Mouse (Mus musculus): ENCODE data around the gene Gdap2. TPM values are rescaled to one million over a fixed set of nuclear protein-coding genes. Genes with fewer than 3 reads are reported as not detected.

The Gdap2 gene
- polyA plus RNA-seq, 1 experiment: 8.8 TPM

DNA sequence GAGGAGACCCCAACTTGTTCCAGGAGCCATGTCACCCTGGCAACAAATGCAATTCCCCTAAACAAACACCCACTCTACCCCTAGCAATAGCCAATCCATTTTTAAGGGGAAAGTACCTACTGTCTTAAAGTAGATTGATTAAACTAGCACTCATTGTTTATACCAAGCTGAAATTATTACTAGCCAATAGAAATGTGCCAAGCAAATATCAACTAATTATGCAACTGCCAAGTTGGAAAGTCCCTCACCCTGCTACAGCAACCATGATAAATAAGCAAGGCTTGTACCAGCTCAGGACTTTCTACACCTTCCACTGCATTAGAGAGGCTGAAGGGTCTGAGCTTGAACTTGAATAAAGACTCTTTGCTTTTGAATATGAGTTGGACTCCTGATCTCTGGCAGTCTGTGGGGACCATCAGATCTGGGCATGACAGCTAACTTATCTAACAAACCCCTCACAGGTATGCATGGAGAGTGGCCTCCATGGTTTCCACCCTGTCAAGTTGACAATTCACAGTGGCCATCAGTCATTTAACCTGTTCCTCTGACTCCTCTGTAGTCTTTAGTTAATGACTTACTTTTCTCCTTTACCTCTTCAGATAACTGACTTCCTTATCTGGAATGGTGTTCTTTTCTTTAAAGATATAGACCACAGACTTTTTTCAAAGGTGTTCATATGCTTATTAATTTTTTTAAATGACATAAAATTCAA lies 74.7 kb downstream of the Gdap2 start:
- Histone ChIP-seq H3K4me3 (no peak overlapping the region), H3ac (ENCODE audit: control insufficient read depth, insufficient read length) (no peak overlapping the region), H3K36me3 (ENCODE audit: control insufficient read depth, insufficient read depth) (no peaks in the 10 kb centered on the region), H3K27me3 (ENCODE audit: control insufficient read depth, insufficient read depth, insufficient read length) (no peaks in the 10 kb centered on the region), H3K4me2 (ENCODE audit: low read depth) (no peak overlapping the region), H3K79me2 (ENCODE audit: control insufficient read depth, insufficient read depth) (no peaks in the 10 kb centered on the region)
- TF ChIP-seq MAX (IDR thresholded peaks at IDR 0.05; ENCODE audit: low read depth) (no peak), MYOG (IDR thresholded peaks at IDR 0.05; ENCODE audit: control insufficient read depth in 1 of 3, insufficient read depth in 1 of 3, insufficient read length in 2 of 3, low read depth in 2 of 3) (no peak), USF1 (IDR thresholded peaks at IDR 0.05; ENCODE audit: low read depth) (no peak), REST (IDR thresholded peaks at IDR 0.05; ENCODE audit: insufficient read depth, insufficient read length) (no peak), POLR2A (IDR thresholded peaks at IDR 0.05; ENCODE audit: insufficient read length, low read depth) (no peak), TCF12 (IDR thresholded peaks at IDR 0.05; ENCODE audit: insufficient read depth, poor library complexity, severe bottlenecking) (no peak), CEBPB (IDR thresholded peaks at IDR 0.05; ENCODE audit: insufficient read depth, poor library complexity, severe bottlenecking) (no peak), E2F4 (IDR thresholded peaks at IDR 0.05; ENCODE audit: insufficient read depth) (no peak), MYOD1 (IDR thresholded peaks at IDR 0.05; ENCODE audit: control insufficient read depth in 1 of 3, insufficient read length in 2 of 3, low read depth in 2 of 3) (no peak), POLR2AphosphoS2 (IDR thresholded peaks at IDR 0.05; ENCODE audit: insufficient read length, low read depth) (no peak)

- no peaks in the 10 kb centered on the region for H3K27me3 ChIP-seq (ENCODE audit: control insufficient read depth, insufficient read depth, insufficient read length)
- H3K36me3 ChIP-seq (ENCODE audit: control insufficient read depth, insufficient read depth): no peaks in the 10 kb centered on the region
- no peak overlapping the region for H3K4me2 ChIP-seq (ENCODE audit: low read depth)
- TF ChIP-seq POLR2AphosphoS2 (IDR thresholded peaks at IDR 0.05; ENCODE audit: insufficient read length, low read depth): no peak
- TF ChIP-seq REST (IDR thresholded peaks at IDR 0.05; ENCODE audit: insufficient read depth, insufficient read length): no peak
- TF ChIP-seq USF1 (IDR thresholded peaks at IDR 0.05; ENCODE audit: low read depth): no peak
- TF ChIP-seq E2F4 (IDR thresholded peaks at IDR 0.05; ENCODE audit: insufficient read depth): no peak
- TF ChIP-seq SRF (IDR thresholded peaks at IDR 0.05; ENCODE audit: control insufficient read depth, insufficient read length, low read depth): no peak
- no peak for TF ChIP-seq POLR2A (IDR thresholded peaks at IDR 0.05; ENCODE audit: insufficient read length, low read depth)
- no peak for TF ChIP-seq TCF3 (IDR thresholded peaks at IDR 0.05; ENCODE audit: insufficient read length, low read depth)
- no peak for TF ChIP-seq MYOG (IDR thresholded peaks at IDR 0.05; ENCODE audit: control insufficient read depth in 1 of 3, insufficient read depth in 1 of 3, insufficient read length in 2 of 3, low read depth in 2 of 3)
- no peak for TF ChIP-seq MAX (IDR thresholded peaks at IDR 0.05; ENCODE audit: low read depth)
- no peak for TF ChIP-seq TCF12 (IDR thresholded peaks at IDR 0.05; ENCODE audit: insufficient read depth, poor library complexity, severe bottlenecking)
- no peak for TF ChIP-seq MYOD1 (IDR thresholded peaks at IDR 0.05; ENCODE audit: control insufficient read depth in 1 of 3, insufficient read length in 2 of 3, low read depth in 2 of 3)
- no peak for TF ChIP-seq CEBPB (IDR thresholded peaks at IDR 0.05; ENCODE audit: insufficient read depth, poor library complexity, severe bottlenecking)
- H3ac ChIP-seq (ENCODE audit: control insufficient read depth, insufficient read length): no peak overlapping the region
- H3K4me3 ChIP-seq: no peak overlapping the region
- no peaks in the 10 kb centered on the region for H3K79me2 ChIP-seq (ENCODE audit: control insufficient read depth, insufficient read depth)
Measured at GRCm38 (mm10) chr3:100242230-100242629, 80.0 kb downstream of the Gdap2 start.

GRCm38 (mm10) chr3:100246286-100246825 lies 84.2 kb downstream of the Gdap2 start:
- Histone ChIP-seq H3K4me3 (no peak overlapping the region), H3K27me3 (ENCODE audit: control insufficient read depth, insufficient read depth, insufficient read length) (no peaks in the 10 kb centered on the region), H3K4me2 (ENCODE audit: low read depth) (no peak overlapping the region), H3ac (ENCODE audit: control insufficient read depth, insufficient read length) (no peak overlapping the region), H3K79me2 (ENCODE audit: control insufficient read depth, insufficient read depth) (no peaks in the 10 kb centered on the region), H3K36me3 (ENCODE audit: control insufficient read depth, insufficient read depth) (no peaks in the 10 kb centered on the region)
- TF ChIP-seq E2F4 (IDR thresholded peaks at IDR 0.05; ENCODE audit: insufficient read depth) (no peak), SRF (IDR thresholded peaks at IDR 0.05; ENCODE audit: control insufficient read depth, insufficient read length, low read depth) (no peak), MYOG (IDR thresholded peaks at IDR 0.05; ENCODE audit: control insufficient read depth in 1 of 3, insufficient read depth in 1 of 3, insufficient read length in 2 of 3, low read depth in 2 of 3) (no peak), MYOD1 (IDR thresholded peaks at IDR 0.05; ENCODE audit: control insufficient read depth in 1 of 3, insufficient read length in 2 of 3, low read depth in 2 of 3) (no peak), POLR2A (IDR thresholded peaks at IDR 0.05; ENCODE audit: insufficient read length, low read depth) (no peak), MAX (IDR thresholded peaks at IDR 0.05; ENCODE audit: low read depth) (no peak), CEBPB (IDR thresholded peaks at IDR 0.05; ENCODE audit: insufficient read depth, poor library complexity, severe bottlenecking) (no peak), POLR2AphosphoS2 (IDR thresholded peaks at IDR 0.05; ENCODE audit: insufficient read length, low read depth) (no peak), REST (IDR thresholded peaks at IDR 0.05; ENCODE audit: insufficient read depth, insufficient read length) (no peak), TCF12 (IDR thresholded peaks at IDR 0.05; ENCODE audit: insufficient read depth, poor library complexity, severe bottlenecking) (no peak), USF1 (IDR thresholded peaks at IDR 0.05; ENCODE audit: low read depth) (no peak), TCF3 (IDR thresholded peaks at IDR 0.05; ENCODE audit: insufficient read length, low read depth) (no peak)

Other genes starting within 250 kb of the Gdap2 start
- gene Wdr3, start within 50 bp of the Gdap2 start, polyA plus RNA-seq (2012; fragmentation: generic; extraction: Trizol): 17.7 TPM